Mouse (Mus musculus) urinary bladder, postnatal 4 days (tissue): ENCODE data around the gene Icam2.

Source experiments
- DNase-seq, 2 experiments: peaks; one replicate each; pipeline ENCODE4 v3.0.0; 2021 to 2022; ENCODE audit warnings: low spot score in 2 of 2

Icam2 gene

DNA sequence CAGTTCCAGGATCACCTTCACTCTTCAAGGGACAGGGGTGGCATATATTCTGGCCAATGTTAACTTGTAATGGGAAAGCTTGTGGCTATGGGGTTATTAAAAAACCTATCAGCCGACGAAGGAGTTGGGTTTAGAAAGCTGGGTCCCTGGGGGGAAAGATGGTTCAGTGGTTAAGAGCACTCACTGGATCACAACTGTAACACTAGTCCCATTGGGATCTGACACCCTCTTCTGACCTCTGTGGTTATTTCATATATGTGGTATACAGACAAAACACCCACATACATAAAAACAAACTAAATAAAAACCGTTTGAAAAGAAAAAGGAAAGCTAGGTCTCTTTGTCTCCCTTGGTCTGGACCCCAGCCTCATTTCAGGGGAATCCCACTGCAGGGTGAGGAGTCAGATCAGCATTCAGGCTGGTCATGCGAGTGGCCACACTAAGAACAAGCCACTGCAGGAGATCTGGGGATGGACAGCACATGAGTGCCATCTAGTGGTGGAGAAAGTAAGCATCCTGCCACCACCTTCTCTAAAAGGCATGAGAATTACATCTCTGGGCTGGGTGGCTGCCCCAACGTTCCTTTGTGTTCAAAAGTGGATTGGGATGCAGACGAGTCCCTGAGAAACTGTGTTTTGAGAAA is 3.8 kb upstream of the Icam2 start:
- peak in 1 of 2 experiments; percentile 48 for DNase-seq

DNA sequence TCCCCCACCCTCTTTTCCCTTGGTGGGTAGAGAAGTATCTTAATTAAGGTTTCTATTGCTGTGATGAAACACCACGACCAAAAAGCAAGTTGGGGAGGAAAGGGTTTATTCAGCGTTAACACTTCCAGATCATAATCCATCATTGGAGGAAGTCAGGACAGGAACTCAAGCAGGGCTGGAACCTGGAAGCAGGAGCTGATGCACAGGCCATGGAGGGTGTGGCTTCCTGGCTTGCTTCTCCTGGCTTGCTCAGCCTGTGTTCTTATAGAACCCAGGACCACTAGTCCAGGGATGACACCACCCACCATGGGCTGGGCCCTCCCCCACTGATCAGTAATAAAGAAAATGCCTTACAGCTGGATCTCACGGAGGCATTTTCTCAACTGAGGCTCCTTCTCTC is 2.9 kb upstream of the Icam2 start:
- no peak for DNase-seq

DNA sequence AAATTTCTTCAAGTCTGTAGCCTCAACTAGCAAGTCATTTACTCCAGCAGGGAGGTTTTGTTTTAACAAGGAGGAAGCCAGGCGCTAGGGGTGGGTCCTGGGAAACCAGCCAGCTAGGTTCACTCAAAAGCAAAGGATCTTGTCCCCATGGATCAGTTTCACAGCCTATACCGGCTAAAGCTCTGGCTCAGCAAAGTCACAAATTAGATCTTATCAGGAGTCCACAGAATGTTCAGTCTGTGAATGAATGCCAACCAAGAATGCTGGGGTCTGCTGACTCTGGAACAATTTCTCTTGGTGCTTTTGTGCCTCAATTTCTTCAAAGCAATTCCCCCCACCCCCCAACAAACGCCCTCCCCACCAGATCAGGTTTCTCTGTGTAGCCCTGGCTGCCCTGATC is 1.7 kb upstream of the Icam2 start:
- DNase-seq: no peak

- no peak for DNase-seq
Observed at GRCm38 (mm10) chr11:106387020-106387419, 855 bp downstream of the Icam2 start.

DNA sequence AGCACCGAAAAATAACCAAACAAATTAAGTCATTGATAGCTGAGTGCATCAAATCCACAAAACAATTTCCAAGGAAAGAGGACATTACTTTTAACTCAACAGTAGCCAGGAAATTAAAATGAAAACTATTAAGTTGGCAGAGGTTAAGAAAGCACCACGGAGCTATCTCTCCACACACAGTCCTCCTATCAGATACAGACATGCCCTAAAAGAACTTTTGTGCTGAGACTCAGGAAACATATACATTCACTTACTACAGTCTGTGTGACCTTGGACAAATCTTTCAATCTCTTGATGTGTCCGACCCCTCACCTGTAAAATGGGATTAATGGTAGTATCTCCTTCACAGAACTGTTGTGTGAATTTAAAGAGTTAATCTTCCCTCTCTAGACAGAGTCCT is 1.5 kb downstream of the Icam2 start:
- DNase-seq: no peak

DNA sequence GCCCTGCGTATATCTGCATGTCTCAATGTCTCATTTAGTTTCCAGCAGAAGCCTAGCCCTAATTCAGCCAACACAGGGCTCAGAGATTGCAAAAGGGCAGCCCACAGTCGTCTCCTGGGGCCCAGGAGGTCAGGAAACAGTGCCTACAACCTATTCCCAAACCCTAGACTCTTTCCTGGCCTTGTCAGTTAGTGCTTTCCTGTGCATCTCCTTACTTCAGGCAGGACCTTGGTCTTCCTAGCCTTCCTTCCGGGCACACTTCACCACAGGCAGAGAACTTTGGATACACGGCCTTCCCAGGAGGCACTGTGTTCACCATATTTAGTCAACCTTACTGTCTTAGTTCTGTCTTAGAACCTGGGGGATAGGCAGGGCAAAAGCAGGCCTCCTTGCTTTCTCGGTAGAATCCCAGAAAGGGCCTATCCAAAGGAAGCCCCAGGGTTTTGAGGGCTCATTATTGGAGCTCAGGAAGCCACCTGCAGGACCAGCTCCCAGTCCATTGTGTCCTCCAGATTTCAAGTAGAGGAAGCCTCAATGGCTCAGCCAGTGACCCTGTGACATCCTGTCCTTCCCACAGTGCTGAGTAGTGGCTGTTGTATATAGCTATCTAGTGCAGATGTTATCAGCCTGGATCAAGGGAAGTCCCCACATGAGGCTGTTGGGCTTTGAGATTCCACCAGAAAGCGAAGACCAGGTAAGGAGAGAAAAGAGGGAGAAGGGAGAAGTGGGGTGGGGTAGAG is 4.7 kb downstream of the Icam2 start:
- DNase-seq: no peak

DNA sequence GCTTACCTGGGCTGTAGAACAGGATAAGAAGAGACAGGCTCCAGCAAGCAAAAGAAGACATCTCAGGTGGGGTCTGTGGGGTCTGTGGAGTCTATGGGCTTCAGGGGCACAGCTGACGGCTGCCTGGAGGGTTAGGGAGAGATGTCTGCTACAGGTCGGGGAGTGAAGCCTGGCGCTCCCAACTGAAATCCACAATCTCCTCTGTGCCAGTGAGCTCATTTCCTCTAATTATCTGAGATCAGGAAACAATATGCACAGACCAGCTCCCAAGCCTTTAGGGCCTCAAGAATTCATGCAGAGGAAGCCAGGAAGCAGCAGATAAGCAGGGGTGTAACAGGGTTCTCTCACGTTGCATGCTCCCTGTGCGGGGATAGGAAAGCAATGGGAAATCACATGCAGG is 5.5 kb downstream of the Icam2 start:
- DNase-seq: no peak

- no peak for DNase-seq
Observed at GRCm38 (mm10) chr11:106381883-106382282, 6.0 kb downstream of the Icam2 start.

DNA sequence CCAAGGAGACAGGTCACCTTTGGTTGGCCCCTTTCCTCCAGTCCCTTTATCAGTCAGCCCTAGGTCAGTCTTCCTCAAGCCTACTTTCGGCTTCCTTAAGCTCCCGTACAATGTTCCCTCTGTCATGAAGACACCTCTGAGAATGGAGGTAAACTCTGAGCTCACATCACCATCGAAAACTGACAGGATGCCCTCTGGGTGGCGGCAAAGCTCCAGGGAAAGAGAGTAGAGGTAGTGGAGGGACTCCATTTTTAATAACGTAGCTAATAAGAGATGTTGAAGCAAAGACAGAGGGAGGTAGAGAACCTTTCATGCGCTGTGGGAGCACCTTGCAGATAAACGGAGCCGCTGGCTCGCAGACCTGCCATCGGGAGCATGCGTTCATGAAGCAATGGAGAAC is 6.9 kb downstream of the Icam2 start:
- no peak for DNase-seq

- DNase-seq: no peak
Observed at GRCm38 (mm10) chr11:106374979-106375378, 12.9 kb downstream of the Icam2 start.

DNA sequence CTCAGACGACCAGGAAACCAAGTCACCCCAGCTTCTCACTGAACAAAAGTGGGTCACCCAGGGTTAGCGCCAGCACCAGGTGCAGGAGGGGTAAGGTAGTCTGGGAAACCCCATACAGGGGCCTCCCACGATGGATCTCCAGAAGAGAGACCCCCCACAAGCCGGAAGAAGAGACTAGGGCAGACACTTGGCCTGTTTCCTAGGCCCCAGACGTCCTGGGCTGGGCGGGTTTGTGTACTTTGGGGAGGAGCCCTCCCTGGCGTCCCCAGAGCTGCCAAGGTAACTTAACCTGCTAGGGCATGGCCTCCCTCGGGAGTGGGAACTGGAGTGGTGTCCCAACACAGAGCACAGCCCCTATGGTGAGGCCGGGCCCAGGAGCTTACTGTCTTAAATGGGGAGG is 13.3 kb downstream of the Icam2 start:
- DNase-seq: no peak

GRCm38 (mm10) chr11:106373998-106374397 is 13.9 kb downstream of the Icam2 start:
- DNase-seq: no peak

GRCm38 (mm10) chr11:106366316-106366715 is 21.6 kb downstream of the Icam2 start:
- peak; percentile 67 to 87 for DNase-seq

- no peak for DNase-seq
Observed at GRCm38 (mm10) chr11:106365366-106365765, 22.5 kb downstream of the Icam2 start, which contains the start of gene Prr29. TSS of gene Prr29 (plus strand) at chr11:106365472.

- no peak for DNase-seq
Observed at GRCm38 (mm10) chr11:106364712-106365111, 23.2 kb downstream of the Icam2 start.

- no peak for DNase-seq
Observed at GRCm38 (mm10) chr11:106359350-106359749, 28.5 kb downstream of the Icam2 start.

GRCm38 (mm10) chr11:106355382-106356128 is 32.3 kb downstream of the Icam2 start:
- no peak for DNase-seq

- no peak for DNase-seq
Observed at GRCm38 (mm10) chr11:106354181-106354580, 33.7 kb downstream of the Icam2 start.

GRCm38 (mm10) chr11:106353188-106353587 is 34.7 kb downstream of the Icam2 start, which contains the start of gene Scn4a:
TSS of gene Scn4a (minus strand) at chr11:106353288.
- DNase-seq: no peak

GRCm38 (mm10) chr11:106351941-106352340 is 35.9 kb downstream of the Icam2 start:
- DNase-seq: no peak

- no peak for DNase-seq
Observed at GRCm38 (mm10) chr11:106351253-106351652, 36.6 kb downstream of the Icam2 start.

GRCm38 (mm10) chr11:106350853-106351252 is 37.0 kb downstream of the Icam2 start:
- no peak for DNase-seq

DNA sequence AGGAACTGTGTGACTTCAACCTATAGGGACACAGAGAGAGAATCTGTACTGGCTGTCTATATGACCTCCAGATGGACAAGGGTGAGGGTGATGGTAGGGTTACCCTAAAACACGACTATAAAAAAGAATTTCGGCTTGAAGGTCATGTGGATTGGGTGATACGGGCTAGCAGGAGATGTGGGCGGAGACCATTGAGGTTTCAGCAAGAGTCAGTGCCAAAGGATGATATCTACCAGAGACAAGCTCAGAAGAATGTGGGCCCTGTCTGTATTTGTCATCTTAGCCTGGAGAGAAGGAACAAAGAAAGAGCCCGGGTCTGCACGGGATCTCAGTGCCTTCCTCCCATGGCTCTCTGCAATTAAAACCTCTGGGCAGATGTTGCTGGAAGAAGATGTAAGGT is 38.1 kb downstream of the Icam2 start:
- DNase-seq: no peak
